Mouse (Mus musculus) lung, adult 18-20 months (tissue): ENCODE results near the gene Pacsin2.
"Not testable (repeated sequence)": the region's sequence is repeated elsewhere in the genome, so short reads cannot be mapped to it uniquely, and the experiment has no call there.

Experiments
- DNase-seq, 2 experiments: peaks; one replicate each; pipeline ENCODE4 v3.0.0; 2022; ENCODE audit warnings: mixed read lengths in 2 of 2

Gene Pacsin2

DNA sequence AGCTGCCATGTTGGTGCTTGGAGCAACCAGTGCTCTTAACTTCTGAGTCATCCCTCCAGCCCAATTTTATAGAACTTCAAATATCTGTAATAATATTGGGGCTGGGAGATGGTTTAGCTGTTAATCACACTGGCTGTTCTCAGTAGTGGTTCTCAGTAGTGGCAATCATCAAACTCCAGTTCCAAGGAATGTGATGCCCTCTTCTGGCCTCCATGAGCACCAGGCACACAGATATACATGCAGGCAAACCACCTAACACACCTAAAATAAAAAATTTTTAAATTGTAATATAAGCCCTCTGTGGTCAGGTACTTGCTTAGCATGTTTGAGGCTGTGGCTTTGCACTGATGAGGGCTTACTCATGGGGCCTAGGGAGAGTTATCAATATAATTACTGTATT lies 98.7 kb downstream of the Pacsin2 start:
- no peak for DNase-seq

DNA sequence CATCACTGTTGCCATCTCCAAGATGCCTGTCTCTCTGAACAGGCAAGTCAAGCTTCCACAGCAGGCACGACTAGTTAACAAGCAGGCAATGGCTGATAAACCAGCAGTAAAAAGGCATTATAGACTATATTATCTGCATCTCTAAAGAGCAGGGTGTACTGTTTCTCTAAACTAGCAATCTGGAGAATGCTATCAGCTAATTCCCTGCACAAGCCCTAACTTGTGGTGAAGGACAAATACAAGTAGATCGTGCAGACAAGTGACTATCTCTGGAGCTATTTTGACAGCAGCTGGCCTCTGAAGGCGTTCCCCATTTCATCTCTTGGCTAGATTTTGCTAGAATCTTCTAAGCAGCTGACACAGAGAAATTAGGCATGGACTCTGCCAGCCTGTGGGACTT lies 100.2 kb downstream of the Pacsin2 start:
- DNase-seq = no peak

DNA sequence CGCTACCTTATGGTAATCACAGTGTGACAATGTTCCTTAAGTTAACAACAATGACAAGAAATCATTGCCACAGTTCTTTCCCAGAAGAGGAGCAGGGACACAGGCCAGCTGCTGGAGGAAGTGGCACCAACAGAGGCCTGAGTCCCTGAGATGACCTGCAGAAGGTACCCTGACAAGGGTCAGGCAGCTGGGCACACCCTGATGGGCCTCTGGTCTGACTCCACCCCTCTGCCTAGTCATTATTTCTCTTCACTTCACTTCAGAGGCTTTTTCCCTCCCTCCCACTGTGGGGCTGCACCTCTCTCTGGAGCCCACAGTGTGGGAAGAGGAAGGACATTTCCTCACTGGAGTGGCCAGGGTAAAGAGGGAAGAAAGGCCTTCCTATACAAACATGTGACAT lies 101.6 kb downstream of the Pacsin2 start:
- not testable (repeated sequence) for DNase-seq

DNA sequence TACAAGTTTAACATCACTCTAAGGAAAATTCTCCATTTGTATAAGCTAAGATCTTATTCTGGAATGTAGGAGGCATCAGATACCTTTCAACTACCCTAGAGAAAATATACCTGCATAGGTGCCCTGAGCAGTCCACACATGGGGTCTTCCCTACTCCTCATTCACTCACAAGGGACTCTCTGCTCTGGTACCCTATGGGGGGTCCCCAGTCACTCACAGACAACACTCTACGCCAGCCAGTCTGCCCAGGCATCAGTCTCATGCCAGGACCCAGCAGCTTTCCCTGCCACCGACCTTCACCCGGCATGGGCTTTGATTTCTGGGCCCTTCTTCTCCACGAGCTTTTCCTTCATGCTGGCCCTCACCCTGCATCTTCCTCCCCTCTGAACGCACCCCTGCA lies 103.5 kb downstream of the Pacsin2 start:
- not testable (repeated sequence) for DNase-seq

DNA sequence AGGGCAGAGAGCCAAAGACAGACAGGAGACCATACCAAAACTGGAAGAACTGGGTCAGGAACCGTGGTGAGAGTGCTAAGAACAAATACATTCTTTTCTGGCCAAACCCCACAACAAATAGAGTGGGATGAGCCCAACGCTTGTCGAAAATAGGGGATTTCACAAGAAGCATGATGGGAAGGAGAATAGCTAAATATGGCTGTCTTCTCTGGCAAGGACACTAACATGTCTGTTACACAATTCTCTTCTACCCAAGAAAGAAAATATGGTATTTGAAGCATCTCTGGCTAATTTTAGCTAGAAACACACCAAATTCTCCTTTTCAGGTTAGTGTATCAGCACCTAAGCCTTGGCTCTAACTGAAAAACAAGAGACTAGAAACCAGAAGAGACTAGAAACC lies 104.3 kb downstream of the Pacsin2 start:
- no peak for DNase-seq

DNA sequence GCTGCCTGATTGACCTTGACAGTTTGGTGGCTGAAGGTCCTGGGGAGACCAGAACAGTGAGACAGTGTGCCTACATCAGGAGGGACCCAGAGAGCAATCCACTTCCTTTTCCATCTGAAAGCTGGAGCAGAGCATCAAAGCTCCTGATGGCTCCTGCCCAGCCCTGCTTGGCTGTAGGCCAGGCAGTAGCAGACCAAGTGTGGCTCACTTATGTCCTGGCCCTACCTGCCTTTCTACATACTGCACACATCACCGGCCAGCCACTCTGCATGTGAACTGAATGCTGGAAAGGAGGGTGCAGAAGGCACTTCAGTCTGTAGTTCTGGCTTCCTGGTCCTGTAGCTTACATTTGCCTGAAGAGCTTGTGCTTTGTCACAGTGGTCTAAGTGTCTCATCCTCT lies 105.9 kb downstream of the Pacsin2 start:
- no peak for DNase-seq

DNA sequence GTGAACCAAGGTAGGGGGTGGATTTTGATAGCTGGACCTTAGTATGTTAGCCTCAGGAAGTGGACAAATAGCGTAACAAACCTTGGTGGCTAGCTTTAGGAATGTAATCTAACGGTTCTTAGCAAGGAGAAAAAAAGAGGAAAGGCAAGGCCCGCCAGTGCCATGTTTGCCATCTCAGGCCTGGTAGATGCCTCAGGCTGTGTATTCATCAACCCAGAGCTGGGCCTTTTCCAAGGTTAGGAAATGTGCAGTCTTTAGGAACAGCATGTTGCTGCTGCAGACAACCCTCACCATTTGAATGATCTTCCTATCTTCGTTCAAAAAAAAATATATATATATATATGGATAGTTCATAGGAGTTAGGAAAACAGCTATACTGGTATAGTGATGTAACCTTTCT lies 112.9 kb downstream of the Pacsin2 start:
- DNase-seq = no peak

DNA sequence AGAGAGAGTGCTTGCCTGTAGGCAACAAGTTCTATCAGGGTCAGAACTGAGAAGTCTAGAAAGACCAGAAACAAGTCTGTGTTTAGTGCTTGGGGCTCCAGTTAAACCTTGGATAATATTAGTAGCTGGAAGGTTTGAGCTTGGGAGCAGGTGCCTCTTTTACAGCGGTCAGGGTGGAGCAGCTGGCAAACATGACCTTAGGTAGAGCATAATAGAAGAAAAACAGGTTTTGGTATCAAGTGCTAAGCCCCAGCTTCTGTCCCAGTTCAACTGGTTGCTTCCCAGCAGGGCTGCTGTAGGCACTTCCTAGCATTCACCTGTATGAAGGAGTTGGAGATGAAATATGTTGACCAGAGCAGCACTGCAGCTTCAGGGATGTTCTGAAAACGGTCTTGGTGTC lies 113.5 kb downstream of the Pacsin2 start:
- DNase-seq = peak; percentile 49 to 60

DNA sequence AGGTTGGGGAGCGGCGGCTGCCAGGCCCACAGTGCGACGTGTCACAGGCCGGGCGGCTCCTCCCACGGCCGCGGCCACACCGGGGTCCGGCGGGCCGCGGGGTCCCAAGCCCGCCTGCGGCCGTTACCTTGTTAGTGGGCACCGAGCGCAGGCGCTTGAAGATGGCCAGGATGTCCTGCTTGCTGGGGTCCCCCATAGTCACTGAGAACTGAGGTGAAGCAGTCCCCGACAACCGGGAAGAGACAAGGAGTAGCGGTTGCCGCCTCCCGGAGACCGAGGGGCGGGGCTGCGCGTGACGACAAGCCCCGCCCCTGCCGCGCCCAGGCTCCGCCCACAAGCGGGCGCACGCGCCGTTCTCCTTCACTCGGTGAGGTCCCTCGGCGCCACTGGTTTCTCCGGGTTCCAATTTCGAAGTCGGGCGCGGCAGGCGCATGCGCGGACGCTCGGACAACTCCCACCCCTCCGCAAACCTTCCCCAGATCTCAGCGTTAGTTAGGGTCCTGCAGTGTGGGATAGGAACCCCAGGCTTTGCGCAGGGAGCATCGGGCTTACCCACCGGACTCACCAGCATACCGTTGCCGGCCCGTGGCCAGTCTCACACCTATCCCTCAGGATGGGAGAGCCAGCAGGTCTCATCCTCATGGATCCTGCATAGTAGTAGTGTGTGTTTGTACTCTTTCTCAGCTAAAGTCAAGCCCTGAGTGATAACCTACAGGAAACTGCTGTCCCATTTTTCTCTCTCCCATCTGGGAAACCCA lies 114.3 kb downstream of the Pacsin2 start, which contains the start of gene Arfgap3:
Arfgap3 (minus strand) TSS at position 294 of the 758 bp plus-strand sequence.
- peak; percentile 91 to 94 for DNase-seq

DNA sequence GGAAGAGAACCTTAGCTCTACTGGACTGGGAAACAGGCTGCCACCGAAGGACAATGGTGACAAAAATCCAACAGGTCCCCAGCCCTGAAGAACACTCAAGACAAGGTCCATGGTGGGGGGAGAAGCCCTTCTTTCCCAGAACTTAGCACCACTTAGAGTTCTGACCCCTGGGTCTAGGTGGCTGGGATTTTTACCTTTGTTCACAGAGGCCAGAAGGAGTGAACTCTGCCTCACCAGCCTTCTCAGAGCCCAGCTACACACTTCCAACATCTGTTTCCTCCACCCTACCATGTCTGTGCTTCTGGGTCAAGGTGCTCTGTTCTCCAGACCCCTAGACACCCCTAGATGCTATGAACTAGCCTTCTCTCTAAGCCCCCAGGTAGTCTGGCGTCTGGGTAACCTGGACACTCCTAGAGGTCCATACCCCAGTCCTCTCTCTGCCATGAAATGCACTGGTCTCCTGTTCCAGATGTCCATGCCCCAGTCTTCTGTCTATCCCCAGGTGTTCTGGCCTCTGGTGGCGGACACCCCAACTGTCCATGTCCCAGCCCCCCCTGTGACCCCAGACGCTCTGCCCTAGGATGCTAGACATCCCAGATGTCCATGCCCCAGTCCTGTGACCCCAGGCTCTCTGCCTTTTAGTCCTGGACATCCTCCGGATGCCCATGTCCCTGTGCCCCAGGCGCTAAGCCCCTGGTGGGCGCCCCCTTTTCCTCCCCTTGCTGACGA lies 115.0 kb downstream of the Pacsin2 start:
- DNase-seq = no peak

DNA sequence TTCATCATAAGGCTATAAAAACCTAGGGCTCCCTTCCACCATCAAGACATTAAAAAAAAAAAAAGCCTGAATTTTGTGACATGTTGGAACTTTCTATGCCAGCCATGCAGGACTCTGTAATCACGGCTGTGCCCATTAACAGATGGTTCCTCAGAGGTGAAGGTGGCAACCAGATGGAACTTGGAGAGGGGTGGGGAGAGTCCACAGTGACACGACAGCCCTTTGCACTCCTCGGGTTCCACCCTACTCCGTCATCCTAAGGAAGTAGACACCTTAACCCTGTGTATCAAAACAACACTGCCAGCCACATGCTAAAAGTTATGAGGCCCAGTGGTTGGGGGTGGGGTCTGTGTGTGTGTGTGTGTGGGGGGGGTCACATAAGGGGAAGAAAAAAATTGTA lies 115.7 kb downstream of the Pacsin2 start:
- DNase-seq = no peak

DNA sequence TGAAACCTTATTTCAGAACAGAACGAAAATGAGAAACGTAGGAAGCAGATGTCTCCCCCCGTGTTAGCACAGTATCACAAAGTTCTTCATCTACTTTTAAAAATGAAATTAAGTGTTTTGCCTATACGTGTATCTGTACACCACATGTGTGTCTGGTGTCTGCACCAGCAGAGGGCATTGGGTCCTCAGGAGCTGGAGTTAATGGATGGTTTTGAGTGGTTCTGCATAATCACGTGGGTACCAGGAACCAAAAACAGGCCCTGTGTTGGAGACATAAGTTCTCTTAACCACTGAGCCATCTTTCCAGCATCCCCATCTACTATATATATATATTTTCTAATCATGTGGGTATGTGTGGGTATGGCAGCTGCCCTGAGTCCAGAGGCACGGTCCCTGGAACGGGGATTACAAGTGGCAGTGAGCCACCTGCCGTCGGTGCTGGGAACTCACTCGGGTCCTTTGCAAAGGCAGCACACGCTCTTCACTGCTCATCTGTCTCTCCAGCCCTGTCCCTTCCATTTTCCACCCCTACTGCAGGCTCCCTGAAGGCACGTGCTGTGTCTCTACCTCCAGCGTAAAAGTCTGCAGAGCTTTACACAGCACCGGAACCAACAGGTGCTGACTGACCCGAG lies 118.4 kb downstream of the Pacsin2 start:
- no peak for DNase-seq

DNA sequence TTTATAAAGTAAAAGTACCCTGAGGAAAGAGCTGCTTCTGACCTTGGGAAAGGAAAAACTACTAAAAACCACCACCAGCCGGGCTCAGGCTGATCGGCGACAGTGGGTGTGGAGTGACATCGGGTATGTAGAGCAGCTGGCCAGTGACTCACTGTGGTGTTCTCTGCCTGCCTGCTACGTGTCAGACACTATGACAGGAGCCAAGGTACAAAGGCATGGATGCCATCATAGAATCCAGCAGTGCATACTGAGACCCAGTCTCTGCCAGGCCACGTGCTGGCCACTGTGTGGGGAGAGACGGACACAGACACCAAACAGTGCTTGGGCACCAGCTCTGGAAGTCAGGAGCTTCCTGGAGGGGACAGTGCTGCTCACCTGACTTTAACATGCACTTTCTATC lies 119.5 kb downstream of the Pacsin2 start:
- DNase-seq = peak in 1 of 2 experiments; percentile 39

DNA sequence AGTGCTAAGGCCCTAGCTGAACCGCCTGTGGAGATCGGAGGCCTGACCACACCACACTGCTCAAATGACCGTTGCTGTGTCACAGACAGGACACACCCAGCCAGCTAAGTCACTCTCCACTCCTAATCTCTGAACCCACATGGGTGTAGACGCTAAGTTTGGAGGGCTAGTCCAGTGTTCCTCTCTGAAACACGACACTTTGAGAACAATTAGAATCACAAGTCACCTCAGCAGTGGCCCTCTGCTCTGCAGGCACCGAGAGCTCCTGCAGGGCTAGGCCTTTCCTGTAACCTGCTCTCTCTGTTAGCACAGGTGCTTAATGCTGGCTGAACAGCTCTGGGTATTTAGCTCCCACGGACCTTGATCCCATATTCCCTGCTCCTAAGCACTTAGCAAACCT lies 120.2 kb downstream of the Pacsin2 start:
- peak in 1 of 2 experiments; percentile 51 for DNase-seq

DNA sequence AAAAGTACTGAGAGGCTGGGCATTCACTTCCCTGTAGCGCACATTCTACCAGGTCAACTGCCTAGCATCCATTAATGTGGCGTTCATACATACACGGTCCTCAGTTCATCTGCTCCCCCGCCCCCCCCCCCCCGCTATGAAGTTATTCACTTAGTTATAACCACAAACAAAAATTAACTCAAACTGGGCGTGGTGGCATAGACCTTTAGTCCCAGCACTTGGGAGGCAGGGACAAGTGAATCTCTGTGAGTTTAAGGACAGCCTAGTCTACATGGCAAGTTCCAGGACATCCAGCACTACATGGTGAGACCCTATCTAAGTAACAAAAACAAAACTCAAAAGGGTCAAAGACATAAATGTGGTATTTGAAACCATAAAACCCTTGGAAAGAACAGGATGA lies 125.5 kb downstream of the Pacsin2 start:
- no peak for DNase-seq

DNA sequence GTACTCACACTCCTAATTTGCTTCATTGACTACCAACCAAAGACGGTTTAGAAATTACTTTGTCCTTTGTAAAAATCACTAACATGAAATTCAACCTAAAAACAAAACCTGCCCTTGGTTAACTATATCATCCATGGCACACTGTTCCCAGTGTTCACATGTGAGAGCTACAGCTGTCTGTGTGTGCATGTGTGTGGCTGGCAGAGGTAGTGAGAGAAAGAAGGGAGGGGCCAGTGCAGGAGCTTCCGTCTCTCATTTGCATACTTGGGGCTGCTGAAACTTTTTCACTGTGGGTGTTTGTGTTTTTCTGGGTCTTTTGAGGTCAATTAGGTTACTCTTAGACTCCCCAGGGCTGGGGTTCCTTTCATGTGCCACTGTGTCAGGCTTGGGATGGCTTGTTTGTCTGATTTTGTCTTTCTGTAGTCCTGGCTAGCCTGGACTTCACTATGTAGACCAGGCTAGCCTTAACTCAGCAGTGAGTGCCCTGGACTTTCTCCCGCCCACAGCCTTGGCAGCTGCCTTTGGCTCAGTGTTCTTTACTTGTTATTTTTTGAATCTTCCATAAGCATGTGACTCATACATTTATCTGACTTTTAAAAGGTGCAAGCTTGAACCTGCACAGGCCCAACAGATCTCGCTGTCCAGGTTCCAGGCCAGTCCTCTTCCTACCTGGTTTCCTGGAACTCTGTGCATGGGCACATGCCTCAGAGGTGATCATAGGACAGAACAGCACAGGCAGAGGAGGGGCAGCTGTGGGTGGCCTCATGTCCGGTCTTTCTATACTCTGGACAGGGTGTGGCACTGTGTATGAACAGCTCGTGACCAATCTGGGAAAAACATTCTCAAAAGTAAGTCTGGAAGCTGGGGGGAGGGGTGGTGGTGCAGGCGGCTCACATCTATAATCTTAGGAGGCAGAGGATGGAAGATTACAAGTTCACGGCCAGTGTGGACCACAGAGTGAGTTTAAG lies 126.2 kb downstream of the Pacsin2 start:
- peak; percentile 11 to 62 for DNase-seq

DNA sequence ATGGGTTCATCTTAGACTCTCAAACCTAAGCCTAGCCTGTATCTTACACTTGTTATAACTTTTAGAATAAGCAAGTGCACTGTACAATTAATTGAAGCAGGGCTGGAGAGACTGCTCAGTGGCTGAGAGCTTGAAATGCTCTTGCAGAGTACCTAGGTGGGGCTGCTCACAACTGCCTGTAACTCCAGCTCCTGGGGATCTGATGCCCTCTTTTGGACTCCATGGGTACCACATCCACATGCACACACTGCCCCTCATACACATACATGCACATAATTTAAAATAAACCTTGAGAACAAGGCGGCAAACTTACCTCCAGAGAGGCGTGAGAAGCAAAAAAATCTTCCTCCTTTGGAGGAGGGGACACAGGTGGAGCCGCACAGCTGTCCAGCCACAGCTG lies 132.0 kb downstream of the Pacsin2 start:
- no peak for DNase-seq

DNA sequence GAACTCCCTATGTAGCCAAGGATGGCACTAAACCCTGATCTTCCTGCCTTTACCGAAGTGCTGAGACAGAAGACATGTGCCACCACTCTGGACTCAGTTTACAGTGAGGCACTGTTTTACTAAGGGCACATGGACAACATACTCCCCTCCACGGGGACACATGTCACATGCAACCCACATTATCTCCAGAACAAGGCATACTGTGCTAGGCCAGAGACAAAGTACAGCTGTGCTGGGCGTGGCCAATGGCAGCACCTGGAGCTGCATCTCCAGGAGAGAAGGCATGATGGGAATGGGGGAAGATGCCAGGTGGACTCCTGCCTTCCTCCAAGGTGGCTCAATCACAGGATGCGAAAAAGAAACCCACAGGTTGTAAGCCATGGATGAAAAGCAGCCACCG lies 135.5 kb downstream of the Pacsin2 start:
- no peak for DNase-seq
